Mouse (Mus musculus): ENCODE data around the gene Cryba4. TPM values are rescaled to one million over a fixed set of nuclear protein-coding genes. Genes with fewer than 3 reads are reported as not detected.
A peak's percentile ranks its signal among the peaks of the same experiment; 100 is the strongest.

Cryba4 gene
- total RNA-seq, 2 experiments from 2014 or later, result 0.42 to 0.68 TPM

- intact Hi-C loops (cut with DNase I; ENCODE audit: low total_unique reads), result no loop called here
- DNase-seq, result no peak
Measured at GRCm38 (mm10) chr5:112273746-112274463, 21.6 kb upstream of the Cryba4 start.

GRCm38 (mm10) chr5:112272934-112273333 lies 20.6 kb upstream of the Cryba4 start:
- no peak for DNase-seq
- intact Hi-C loops (cut with DNase I; ENCODE audit: low total_unique reads), result no loop called here

- no peak for DNase-seq
Measured at GRCm38 (mm10) chr5:112270764-112271541, 18.6 kb upstream of the Cryba4 start.

GRCm38 (mm10) chr5:112266011-112266777 lies 13.9 kb upstream of the Cryba4 start:
- no peak for DNase-seq
- intact Hi-C loops (cut with DNase I; ENCODE audit: low total_unique reads), result no loop called here

More at GRCm38 (mm10) chr5:112270764-112271541, 18.6 kb upstream of the Cryba4 start:
- intact Hi-C loops (cut with DNase I; ENCODE audit: low total_unique reads), result no loop called here

- intact Hi-C loops (cut with DNase I; ENCODE audit: low total_unique reads), result no loop called here
- no peak for DNase-seq
Measured at GRCm38 (mm10) chr5:112265515-112265914, 13.2 kb upstream of the Cryba4 start.

- no peak for DNase-seq
- intact Hi-C loops (cut with DNase I; ENCODE audit: low total_unique reads), result no loop called here
Measured at GRCm38 (mm10) chr5:112265110-112265509, 12.8 kb upstream of the Cryba4 start.

- intact Hi-C loops (cut with DNase I; ENCODE audit: low total_unique reads), result no loop called here
- DNase-seq, result no peak
Measured at GRCm38 (mm10) chr5:112264099-112264498, 11.8 kb upstream of the Cryba4 start.

- intact Hi-C loops (cut with DNase I; ENCODE audit: low total_unique reads), result no loop called here
- no peak for DNase-seq
Measured at GRCm38 (mm10) chr5:112260818-112261217, 8.5 kb upstream of the Cryba4 start.

- no peak for DNase-seq
- intact Hi-C loops (cut with DNase I; ENCODE audit: low total_unique reads), result no loop called here
Measured at GRCm38 (mm10) chr5:112259862-112260650, 7.7 kb upstream of the Cryba4 start.

- intact Hi-C loops (cut with DNase I; ENCODE audit: low total_unique reads), result no loop called here
- no peak for DNase-seq
Measured at GRCm38 (mm10) chr5:112257896-112258295, 5.6 kb upstream of the Cryba4 start.

GRCm38 (mm10) chr5:112256457-112256856 lies 4.1 kb upstream of the Cryba4 start:
- intact Hi-C loops (cut with DNase I; ENCODE audit: low total_unique reads), result no loop called here
- DNase-seq, result no peak

- intact Hi-C loops (cut with DNase I; ENCODE audit: low total_unique reads), result no loop called here
- DNase-seq, result peak; percentile 56
Measured at GRCm38 (mm10) chr5:112255426-112255825, 3.1 kb upstream of the Cryba4 start, which contains the start of gene Crybb1. TSS of gene Crybb1 (plus strand) at chr5:112255815.

- DNase-seq, result peak; percentile 64
- intact Hi-C loops (cut with DNase I; ENCODE audit: low total_unique reads), result no loop called here
Measured at GRCm38 (mm10) chr5:112254282-112254806, 2.0 kb upstream of the Cryba4 start.

- intact Hi-C loops (cut with DNase I; ENCODE audit: low total_unique reads), result no loop called here
- DNase-seq, result no peak
Measured at GRCm38 (mm10) chr5:112253169-112253568, 851 bp upstream of the Cryba4 start.

GRCm38 (mm10) chr5:112249106-112249505 lies 3.2 kb downstream of the Cryba4 start:
- intact Hi-C loops (cut with DNase I; ENCODE audit: low total_unique reads), result no loop called here

GRCm38 (mm10) chr5:112247399-112247798 lies 4.9 kb downstream of the Cryba4 start:
- DNase-seq, result no peak
- intact Hi-C loops (cut with DNase I; ENCODE audit: low total_unique reads), result no loop called here

More at GRCm38 (mm10) chr5:112249106-112249505, 3.2 kb downstream of the Cryba4 start:
- DNase-seq, result no peak

GRCm38 (mm10) chr5:112244890-112245615 lies 7.3 kb downstream of the Cryba4 start:
- no peak for DNase-seq
- intact Hi-C loops (cut with DNase I; ENCODE audit: low total_unique reads), result loop anchor here (5.0 kb wide), 1 partner anchor 182 kb away; no protein-coding TSS in a partner anchor

GRCm38 (mm10) chr5:112244275-112244562 lies 8.1 kb downstream of the Cryba4 start:
- DNase-seq, result no peak
- intact Hi-C loops (cut with DNase I; ENCODE audit: low total_unique reads), result loop anchor here (5.0 kb wide), 1 partner anchor 183 kb away; no protein-coding TSS in a partner anchor

Data from gastrocnemius, postnatal 14 days (tissue).